Mouse (Mus musculus) limb, embryonic 12.5 days (tissue): ENCODE measurements around the gene Wdr70. TPM values are rescaled to one million over a fixed set of nuclear protein-coding genes. Genes with fewer than 3 reads are reported as not detected.
"Not testable (repeated sequence)": the region's sequence is repeated elsewhere in the genome, so short reads cannot be mapped to it uniquely, and the experiment has no call there.

Experiments used
- ATAC-seq: fragments of 200-750 bp; cut with Nextera tagmentation; 2 replicates; pipeline ENCODE4 v1.8.0; 2017; ENCODE audit warnings: low read depth, moderate TSS enrichment; ENCODE audit not compliant: insufficient number of reproducible peaks, insufficient read depth, low FRiP score, low TSS enrichment
- H3K27ac ChIP-seq: fragments of 300-500 bp; sonication (generic); 2 replicates; pipeline ENCODE4 v1.5.1; 2016; ENCODE audit warnings: mild to moderate bottlenecking, moderate library complexity
- H3K27me3 ChIP-seq: fragments of 300-500 bp; sonication (generic); 2 replicates; pipeline ENCODE4 v1.6.1; 2016; ENCODE audit warnings: mild to moderate bottlenecking, moderate library complexity
- H3K36me3 ChIP-seq: fragments of 300-500 bp; sonication (generic); 2 replicates; pipeline ENCODE4 v1.6.1; 2016; ENCODE audit warnings: mild to moderate bottlenecking, moderate library complexity
- H3K4me1 ChIP-seq: fragments of 300-500 bp; sonication (generic); replicated peaks from 2 replicates; pipeline ENCODE4 v1.6.1; 2016
- H3K4me2 ChIP-seq: fragments of 300-500 bp; sonication (generic); 2 replicates; pipeline ENCODE4 v1.6.1; 2016; ENCODE audit warnings: mild to moderate bottlenecking, moderate library complexity
- H3K4me3 ChIP-seq: fragments of 300-500 bp; sonication (generic); replicated peaks from 2 replicates; pipeline ENCODE4 v1.5.1; 2016; ENCODE audit warnings: mild to moderate bottlenecking
- H3K9ac ChIP-seq: fragments of 300-500 bp; sonication (generic); replicated peaks from 2 replicates; pipeline ENCODE4 v1.6.1; 2016; ENCODE audit warnings: mild to moderate bottlenecking, moderate library complexity
- H3K9me3 ChIP-seq: fragments of 300-500 bp; sonication (generic); 2 replicates; pipeline ENCODE4 v1.6.1; 2016; ENCODE audit warnings: mild to moderate bottlenecking, moderate library complexity
- WGBS: fragments of 180-500 bp; shearing (Covaris S2); methylation state at CpG from one replicate; pipeline ENCODE4 v1.1.7; 2016; 5-methylcytosine and 5-hydroxymethylcytosine counted together
- polyA plus RNA-seq: library from polyadenylated mRNA; unstranded; fragments of >200 nt; fragmentation: Nextera tagmentation; extraction: Ambion mirVana; gene quantifications from 2 replicates; pipeline ENCODE4 v1.2.1, GENCODE M21; 2016

The Wdr70 gene
- polyA plus RNA-seq = 62.2 and 64.3 TPM in 2 replicates

GRCm38 (mm10) chr15:8098774-8099749 lies at the start of gene Wdr70:
TSS of gene Wdr70 (minus strand) at chr15:8099209.
- Histone ChIP-seq H3K4me2 (peak within 1 kb of the TSS; percentile 58), H3K9ac (peak within 1 kb of the TSS; percentile 82), H3K36me3 (peaks cover 22% of the 10 kb centered on the region), H3K9me3 (no peaks in the 10 kb centered on the region), H3K27me3 (no peaks in the 10 kb centered on the region), H3K4me1 (peaks cover 4% of the 10 kb centered on the region; the same call in 1 of the 2 replicates), H3K4me3 (peak within 1 kb of the TSS; percentile 90), H3K27ac (no peak within 1 kb of the TSS)
- WGBS = 2% methylated on average over 56 of the region's 56 CpGs
- ATAC-seq = peak; percentile 94

GRCm38 (mm10) chr15:8135606-8136005 lies 36.6 kb upstream of the Wdr70 start:
- H3K9me3 ChIP-seq = no peaks in the 10 kb centered on the region
- no peak overlapping the region for H3K9ac ChIP-seq
- no peaks in the 10 kb centered on the region for H3K27me3 ChIP-seq
- H3K4me1 ChIP-seq = no peaks in the 10 kb centered on the region
- WGBS = 92% methylated on average over 5 of the region's 5 CpGs
- no peak overlapping the region for H3K27ac ChIP-seq
- H3K4me3 ChIP-seq = no peak overlapping the region
- peaks cover 92% of the 10 kb centered on the region for H3K36me3 ChIP-seq
- H3K4me2 ChIP-seq = no peak overlapping the region
- no peak for ATAC-seq

- H3K27me3 ChIP-seq = no peaks in the 10 kb centered on the region
- H3K27ac ChIP-seq = no peak overlapping the region
- no peak for ATAC-seq
- H3K4me3 ChIP-seq = no peak overlapping the region
- H3K4me2 ChIP-seq = no peak overlapping the region
- no peaks in the 10 kb centered on the region for H3K4me1 ChIP-seq
- H3K9me3 ChIP-seq = no peaks in the 10 kb centered on the region
- H3K9ac ChIP-seq = no peak overlapping the region
- H3K36me3 ChIP-seq = peaks cover 94% of the 10 kb centered on the region
Measured at GRCm38 (mm10) chr15:8131761-8132160, 32.8 kb upstream of the Wdr70 start.

DNA sequence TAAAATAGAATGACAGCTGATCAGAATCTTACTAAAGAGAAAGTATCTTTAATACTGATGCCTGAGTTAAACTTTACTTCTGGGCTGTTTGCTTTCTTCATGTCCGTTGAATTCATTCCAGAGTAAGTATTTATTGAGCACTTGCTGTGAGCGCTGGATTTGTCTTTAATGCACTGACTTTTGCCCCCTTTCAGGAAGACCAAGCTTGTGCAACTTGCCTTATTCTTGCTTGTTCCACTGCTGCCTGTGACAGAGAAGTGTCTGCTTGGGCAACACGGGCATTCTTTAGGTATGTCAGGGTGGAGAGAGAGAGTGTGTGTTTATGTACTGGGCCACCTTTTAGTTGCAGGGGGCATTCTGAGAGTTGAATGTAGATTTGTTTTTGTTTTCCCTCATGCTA lies 32.3 kb upstream of the Wdr70 start:
- Histone ChIP-seq H3K36me3 (peaks cover 94% of the 10 kb centered on the region), H3K4me3 (no peak overlapping the region), H3K27me3 (no peaks in the 10 kb centered on the region), H3K9ac (no peak overlapping the region), H3K4me2 (no peak overlapping the region), H3K4me1 (no peaks in the 10 kb centered on the region), H3K27ac (no peak overlapping the region), H3K9me3 (no peaks in the 10 kb centered on the region)
- no peak for ATAC-seq
- WGBS = 92% methylated on average over 3 of the region's 3 CpGs

DNA sequence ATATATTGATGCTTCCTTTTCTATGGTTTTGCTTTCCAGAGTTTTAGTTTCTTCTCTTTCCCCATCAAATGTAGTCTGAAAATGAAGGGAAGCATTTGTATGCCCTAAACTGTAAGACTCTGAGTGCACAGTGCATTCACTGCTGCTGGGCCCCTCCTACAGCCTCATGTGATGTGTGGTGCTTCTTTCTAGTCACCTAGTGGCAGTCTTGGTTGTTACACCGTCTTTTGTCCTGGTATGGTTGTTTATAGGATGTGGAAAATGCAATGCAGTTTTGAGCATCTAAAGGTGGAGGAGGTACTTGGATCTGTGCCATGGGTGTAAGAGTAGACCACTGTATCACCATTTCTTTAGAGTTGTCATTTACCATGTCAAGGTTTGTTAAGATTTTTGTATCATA lies 30.3 kb upstream of the Wdr70 start:
- Histone ChIP-seq H3K27me3 (no peaks in the 10 kb centered on the region), H3K4me2 (no peak overlapping the region), H3K27ac (no peak overlapping the region), H3K4me3 (no peak overlapping the region), H3K36me3 (peaks cover 87% of the 10 kb centered on the region), H3K9me3 (no peaks in the 10 kb centered on the region), H3K9ac (no peak overlapping the region), H3K4me1 (no peaks in the 10 kb centered on the region)
- 65% methylated on average over 1 of the region's 1 CpGs for WGBS
- ATAC-seq = no peak

GRCm38 (mm10) chr15:8109782-8110181 lies 10.8 kb upstream of the Wdr70 start:
- no peaks in the 10 kb centered on the region for H3K27me3 ChIP-seq
- 4% methylated on average over 8 of the region's 8 CpGs for WGBS
- no peak for ATAC-seq

DNA sequence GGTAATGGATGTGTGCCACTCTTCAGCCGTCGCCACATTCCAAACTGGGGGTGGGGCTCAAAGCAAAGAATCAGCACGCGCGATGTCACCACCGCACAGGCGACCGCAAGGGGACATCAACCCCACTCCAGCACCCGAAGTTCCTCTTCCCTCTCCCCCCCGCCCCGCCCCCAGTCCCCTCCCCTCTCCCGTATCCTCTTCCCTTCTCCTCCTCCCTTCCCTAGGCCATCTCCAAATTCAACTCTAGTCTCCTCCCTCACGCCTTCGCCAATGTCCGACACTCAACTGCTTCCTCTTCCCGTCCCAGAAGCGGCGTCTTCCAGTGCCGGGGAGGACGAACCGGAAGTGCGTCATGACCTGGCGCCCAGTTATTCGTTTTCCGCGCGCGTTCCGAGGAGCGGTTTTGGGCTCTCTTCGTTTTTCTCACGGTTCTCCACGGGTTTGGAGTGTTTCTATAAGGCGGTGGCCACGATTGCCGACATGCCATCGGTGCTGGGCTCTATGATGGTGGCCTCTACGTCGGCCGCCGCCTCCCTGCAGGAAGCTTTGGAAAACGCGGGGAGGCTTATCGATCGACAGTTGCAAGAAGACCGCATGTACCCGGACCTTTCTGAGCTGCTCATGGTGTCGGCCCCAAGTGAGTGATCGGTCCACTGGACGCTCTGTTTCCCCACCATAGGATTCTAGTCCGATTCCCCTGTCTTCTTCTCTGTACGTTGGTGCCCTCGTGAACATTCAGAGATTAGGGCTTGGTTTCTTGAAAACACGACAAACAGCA lies 10.1 kb upstream of the Wdr70 start, which contains the start of gene Nup155:
TSS of gene Nup155 (plus strand) at position 308 of the 778 bp plus-strand sequence.
- Histone ChIP-seq H3K27me3 (no peaks in the 10 kb centered on the region), H3K4me1 (peaks cover 15% of the 10 kb centered on the region), H3K36me3 (peaks cover 23% of the 10 kb centered on the region), H3K9me3 (no peaks in the 10 kb centered on the region), H3K27ac (peak within 1 kb of the TSS; percentile 75), H3K4me3 (peak within 1 kb of the TSS; percentile 76), H3K4me2 (peak within 1 kb of the TSS; percentile 77), H3K9ac (peak within 1 kb of the TSS; percentile 80)
- peak; percentile 93 for ATAC-seq
- WGBS = under 1% methylated on average over 54 of the region's 54 CpGs

More at GRCm38 (mm10) chr15:8109782-8110181, 10.8 kb upstream of the Wdr70 start:
- peak overlapping the region; percentile 80 for H3K9ac ChIP-seq
- H3K4me1 ChIP-seq = peaks cover 15% of the 10 kb centered on the region
- H3K4me2 ChIP-seq = peak overlapping the region; percentile 77
- H3K4me3 ChIP-seq = peak overlapping the region; percentile 76
- no peaks in the 10 kb centered on the region for H3K9me3 ChIP-seq
- peak overlapping the region; percentile 75 for H3K27ac ChIP-seq
- H3K36me3 ChIP-seq = peaks cover 24% of the 10 kb centered on the region

DNA sequence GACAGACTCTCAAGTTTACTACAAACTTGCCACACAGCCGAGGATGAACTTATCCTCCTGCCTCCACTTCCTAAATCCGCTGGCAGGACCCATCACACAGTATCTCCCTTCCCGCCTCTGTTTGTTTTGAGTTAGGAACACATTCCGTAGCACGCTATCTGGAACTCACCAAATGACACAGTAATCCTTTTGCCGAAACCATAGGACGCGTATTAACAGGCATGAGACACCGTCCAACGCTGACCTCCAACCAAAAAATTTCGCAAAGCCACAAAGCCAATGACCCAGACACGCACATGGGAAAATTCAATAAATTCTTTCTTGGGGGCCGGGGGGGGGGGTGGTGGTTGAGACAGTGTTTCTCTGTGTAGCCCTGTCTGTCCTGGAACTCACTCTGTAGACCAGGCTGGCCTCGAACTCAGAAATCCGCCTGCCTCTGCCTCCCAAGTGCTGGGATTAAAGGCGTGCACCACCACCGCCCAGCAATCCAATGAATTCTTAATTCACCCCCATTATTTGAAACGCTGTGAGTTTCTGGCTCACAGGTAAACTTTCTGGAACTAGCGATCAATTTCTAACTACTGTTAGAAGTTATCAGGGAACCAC lies 9.5 kb upstream of the Wdr70 start:
- Histone ChIP-seq H3K4me2 (peak overlapping the region; percentile 77), H3K4me1 (peaks cover 15% of the 10 kb centered on the region), H3K36me3 (peaks cover 16% of the 10 kb centered on the region), H3K27ac (peak overlapping the region; percentile 75; the same call in 1 of the 2 replicates), H3K27me3 (no peaks in the 10 kb centered on the region), H3K9me3 (no peaks in the 10 kb centered on the region), H3K4me3 (peak overlapping the region; percentile 76), H3K9ac (peak overlapping the region; percentile 80; the same call in 1 of the 2 replicates)
- WGBS = 61% methylated on average over 19 of the region's 19 CpGs
- ATAC-seq = 0 out of 2 replicates have a peak, but pooled peaks have one; percentile 15

DNA sequence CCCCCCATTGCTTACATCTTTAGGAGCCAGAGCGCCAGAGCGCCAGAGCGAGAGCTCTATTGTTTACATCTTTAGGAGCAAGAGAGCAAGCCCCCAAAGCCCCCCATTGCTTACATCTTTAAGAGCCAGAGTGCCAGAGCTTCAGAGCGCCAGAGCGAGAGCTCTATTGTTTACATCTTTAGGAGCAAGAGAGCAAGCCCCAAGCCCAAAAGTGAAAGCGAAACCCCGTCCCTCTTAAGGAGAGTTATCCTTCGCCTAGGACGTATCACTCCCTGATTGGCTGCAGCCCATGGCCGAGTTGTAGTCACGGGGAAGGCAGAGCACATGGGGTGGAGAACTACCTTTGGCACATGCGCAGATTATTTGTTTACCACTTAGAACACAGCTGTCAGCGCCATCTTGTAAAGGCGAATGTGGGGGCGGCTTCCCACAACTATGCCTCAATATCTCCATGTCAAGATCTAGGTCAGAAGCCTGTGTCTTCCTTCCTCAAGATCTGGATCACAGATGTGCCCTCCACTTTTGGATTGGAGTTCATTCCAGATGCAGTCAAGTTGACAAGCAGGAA lies 3.0 kb upstream of the Wdr70 start:
- H3K9me3 ChIP-seq, H3K4me3 ChIP-seq, H3K4me2 ChIP-seq, ATAC-seq, H3K27ac ChIP-seq, H3K9ac ChIP-seq, H3K36me3 ChIP-seq, H3K27me3 ChIP-seq, H3K4me1 ChIP-seq: not testable (repeated sequence)
- 89% methylated on average over 15 of the region's 15 CpGs for WGBS

- Histone ChIP-seq H3K9ac (no peak overlapping the region), H3K27ac (no peak overlapping the region), H3K9me3 (no peaks in the 10 kb centered on the region), H3K27me3 (no peaks in the 10 kb centered on the region), H3K4me2 (peak overlapping the region; percentile 58), H3K4me1 (peaks cover 4% of the 10 kb centered on the region; the same call in 1 of the 2 replicates), H3K4me3 (peak overlapping the region; percentile 90), H3K36me3 (peaks cover 31% of the 10 kb centered on the region)
- 25% methylated on average over 7 of the region's 7 CpGs for WGBS
- no peak for ATAC-seq
Measured at GRCm38 (mm10) chr15:8097853-8098252, 1.2 kb downstream of the Wdr70 start.
